Mouse (Mus musculus) skeletal muscle tissue, adult 2 months (tissue): ENCODE measurements around the gene Epha4.

Experiments
- DNase-seq: peaks from one replicate; pipeline ENCODE4 v3.0.0-alpha.2; 2012; ENCODE audit warnings: low read depth, low spot score

Epha4 gene

DNA sequence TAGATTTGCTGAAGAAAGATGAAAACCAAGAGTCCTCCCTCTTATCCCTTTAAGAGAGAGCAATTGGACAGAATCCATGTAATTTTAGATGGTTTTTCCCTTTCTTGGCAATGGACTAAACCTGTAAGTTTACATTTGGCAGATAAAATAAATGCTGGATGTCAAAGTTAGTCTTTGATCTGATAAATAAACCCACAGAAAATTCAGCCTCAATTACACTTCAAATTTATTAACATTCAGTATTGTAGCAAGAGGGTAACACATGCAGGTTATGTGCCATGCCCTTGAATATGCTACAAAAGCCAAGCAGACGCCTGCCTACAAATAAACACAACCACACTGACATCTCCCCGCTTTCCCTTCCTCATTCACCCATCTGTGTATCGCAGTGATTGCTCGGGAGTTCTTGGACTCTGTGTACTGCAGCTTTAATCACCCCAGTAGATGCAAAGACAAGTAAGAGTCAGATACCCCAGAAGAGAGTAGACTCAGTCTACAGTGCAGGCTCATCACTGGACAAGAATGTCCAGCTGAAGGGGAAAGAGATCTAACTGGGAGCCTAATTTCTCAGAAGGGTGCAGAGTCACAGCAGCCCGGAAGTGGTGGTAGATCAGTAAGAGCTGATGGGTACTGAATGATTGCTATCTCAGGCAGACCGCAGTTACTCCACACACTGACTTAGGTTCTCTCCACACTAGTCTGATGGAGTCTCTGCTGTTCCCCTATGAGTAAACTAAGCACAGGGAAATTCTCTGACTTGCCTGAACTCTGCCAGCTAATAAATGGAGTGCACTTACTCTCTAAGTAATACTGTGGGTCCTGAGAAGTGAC lies 29.9 kb downstream of the Epha4 start:
- DNase-seq, result no peak

DNA sequence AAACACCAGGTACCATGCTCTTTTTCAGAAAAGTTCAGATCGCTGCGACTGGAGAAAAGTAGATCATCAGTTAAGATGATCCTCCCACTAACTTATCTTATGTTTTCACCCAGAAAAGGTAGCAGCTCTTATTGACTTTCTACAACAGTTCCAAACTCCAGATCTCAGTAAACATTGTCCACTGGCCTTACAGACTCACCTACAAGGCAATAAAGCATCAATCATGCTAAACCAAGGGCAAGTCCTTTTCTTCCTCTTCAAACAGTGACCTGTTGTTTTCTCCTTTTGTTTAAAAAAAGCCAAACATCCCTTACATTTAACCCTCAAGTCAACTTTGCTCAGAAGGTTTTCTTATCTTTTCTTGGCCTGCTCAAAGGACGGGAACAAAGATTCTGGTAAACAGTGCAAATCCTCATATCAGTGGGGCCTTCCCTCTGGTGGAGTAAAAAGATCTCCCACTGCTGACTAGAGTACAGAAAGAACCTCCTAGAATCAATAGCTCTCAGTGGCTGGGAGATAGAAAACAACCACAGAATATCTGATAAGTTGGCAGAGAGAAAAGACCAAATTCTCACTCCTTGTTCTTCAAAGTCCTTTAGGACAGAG lies 39.0 kb downstream of the Epha4 start:
- no peak for DNase-seq

DNA sequence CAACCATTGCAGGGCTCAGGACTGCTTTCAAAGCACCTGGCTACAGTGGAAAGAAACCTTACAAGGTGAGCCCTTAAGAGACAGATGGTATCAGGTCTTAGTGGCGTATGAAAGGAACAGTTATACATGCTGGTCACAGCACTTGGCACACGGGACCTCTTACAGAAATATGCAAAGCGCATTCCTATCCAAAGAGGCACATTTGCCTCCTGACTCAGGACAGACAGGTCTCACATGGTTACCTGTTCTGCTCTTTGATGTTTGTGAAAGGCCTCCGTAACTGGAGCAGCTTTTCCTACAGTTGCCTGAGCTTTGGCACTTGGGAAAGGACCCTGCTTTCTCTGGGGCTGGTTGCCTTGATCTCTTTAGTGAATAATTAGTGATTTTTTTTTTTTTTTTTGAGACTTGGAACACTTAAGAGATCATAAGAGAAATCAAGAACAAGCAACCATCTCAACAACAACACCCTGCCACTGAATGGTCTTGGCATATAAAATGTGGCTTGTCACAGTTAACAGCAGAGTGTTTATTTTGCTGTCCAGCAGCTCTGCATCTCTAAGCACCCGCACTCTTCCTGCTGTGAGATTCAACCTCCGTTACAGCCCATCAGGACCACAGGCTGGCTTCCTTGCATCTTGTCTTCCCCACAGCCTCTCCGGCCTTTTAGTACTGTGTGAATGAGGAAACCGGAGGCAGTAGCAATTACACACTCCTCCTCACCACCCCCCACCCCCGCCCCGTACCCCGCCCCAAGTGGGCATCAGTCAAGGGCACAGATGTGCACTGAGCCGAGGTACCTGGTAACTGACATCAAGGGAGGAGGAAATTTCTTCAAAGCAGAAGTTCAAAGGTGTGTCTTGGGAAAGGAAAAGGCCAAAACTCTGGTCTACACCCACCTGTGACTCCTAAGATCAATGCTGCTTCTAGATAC lies 41.2 kb downstream of the Epha4 start:
- no peak for DNase-seq

DNA sequence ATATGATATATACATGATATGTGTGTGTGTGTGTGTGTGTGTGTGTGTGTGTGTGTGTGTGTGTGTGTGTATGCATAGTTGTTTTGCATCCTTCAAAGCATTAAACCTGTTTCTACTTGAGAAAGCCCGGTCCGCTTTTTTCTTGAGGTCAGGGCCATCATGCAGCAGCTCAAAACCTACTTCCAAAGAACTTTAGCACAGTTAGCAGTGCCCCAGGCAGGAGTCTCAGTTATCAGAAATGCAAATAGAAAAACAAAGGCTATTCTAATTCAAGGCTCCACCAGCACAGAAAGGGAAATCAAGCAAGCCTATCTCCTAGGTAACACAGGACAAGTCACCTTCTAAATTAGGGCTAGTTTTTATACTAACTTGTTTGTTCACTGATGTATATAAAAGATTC lies 42.3 kb downstream of the Epha4 start:
- no peak for DNase-seq

DNA sequence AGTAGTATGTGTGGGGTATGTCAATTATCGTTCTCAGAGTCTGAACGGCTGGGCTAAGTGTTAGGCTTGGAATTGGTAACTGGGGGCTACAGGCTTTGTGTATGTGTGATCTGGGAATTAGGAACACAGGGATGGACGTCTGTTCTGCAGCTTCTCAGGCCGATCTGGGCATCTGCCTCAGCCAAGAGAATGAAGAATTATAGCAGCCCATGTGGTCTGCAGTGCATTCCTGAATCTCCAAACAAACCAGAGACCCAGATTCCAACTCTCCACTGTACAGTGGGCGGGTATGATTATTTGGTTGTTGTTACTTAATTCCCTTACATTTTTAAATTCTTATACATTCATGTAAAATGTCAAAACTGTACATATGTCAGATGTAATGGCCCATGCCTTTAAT lies 43.4 kb downstream of the Epha4 start:
- no peak for DNase-seq

DNA sequence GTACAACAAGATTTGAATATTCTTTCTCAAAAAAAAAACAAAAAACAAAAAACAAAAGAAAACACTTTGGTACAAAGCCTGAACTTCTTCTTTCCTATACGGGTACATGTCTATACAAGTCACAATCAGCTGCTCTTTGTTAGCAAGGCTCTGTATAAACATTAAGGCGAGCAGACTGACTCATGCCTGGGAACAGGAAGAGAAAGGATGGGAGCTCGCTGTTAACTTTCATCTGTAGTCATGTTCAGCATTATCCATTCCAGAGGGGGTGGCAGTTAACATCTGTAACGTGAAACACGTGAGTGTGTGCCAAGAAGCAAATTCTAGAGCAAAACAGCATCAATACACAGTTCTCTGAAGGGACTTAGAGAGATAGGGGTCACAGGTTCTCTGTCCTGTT lies 43.9 kb downstream of the Epha4 start:
- no peak for DNase-seq

DNA sequence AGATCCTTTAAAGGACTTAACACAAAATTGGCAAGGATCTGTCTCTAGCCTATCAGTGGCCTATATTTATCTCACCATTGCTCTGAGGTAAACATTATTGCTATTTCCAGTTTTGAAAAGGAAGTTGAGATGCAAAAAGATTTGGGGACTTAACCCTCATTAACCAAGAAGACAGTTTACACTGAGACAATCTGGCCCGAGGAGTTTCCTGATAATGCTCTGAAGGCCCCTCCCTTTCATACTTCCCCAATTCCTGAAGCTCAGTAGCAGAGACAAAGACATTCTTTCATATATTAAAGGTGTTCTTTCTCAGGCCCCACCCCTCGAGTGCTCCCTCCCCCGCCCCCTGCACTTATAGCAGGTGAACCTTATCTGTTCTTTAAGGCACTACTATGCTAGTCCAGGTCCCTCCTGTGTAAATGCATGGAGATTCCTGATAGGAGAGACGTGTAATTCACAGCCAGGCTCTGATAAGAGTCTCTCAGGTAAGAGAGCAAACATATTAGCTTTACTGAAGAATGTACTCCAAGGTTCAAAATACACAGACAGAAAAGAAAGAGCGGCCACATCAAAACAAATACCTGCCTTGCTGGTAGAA lies 46.1 kb downstream of the Epha4 start:
- no peak for DNase-seq

DNA sequence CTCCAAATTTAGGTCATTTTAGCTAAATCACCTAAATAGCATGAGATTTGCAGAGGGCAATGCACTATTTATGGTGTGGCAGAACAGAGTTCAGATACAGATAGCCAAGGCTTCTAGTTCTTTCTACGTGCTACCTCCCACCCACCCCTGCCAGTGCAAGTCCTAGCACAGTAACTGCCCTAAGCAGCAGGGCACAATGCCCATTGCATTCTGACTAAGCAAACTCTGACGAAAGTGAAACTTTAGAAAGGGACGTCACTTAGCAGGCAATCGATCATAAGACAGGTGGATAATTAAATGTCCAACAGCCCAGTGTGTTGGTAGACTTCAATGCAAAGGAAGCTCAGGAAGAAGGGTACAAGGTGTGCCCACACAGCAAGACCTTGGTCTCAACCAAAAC lies 49.4 kb downstream of the Epha4 start:
- no peak for DNase-seq

DNA sequence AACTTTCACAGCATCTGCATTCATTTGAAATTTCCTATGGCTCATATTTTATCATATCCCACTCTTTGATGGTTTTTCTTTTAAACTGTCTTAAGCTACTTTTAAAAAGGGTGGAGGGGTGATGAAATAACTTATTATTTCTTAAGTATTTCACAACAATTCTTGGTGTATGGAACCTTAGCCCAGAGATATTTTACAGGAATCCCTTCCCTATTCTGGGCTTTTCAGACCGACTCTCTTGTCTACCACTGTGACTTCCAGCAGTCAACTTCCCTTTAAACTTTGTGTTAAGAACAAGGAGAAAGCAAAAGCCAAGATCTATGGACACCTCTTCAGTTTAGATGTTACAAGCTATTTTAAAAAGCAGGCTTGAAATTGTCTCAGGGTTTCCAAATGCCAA lies 50.8 kb downstream of the Epha4 start:
- DNase-seq, result no peak

DNA sequence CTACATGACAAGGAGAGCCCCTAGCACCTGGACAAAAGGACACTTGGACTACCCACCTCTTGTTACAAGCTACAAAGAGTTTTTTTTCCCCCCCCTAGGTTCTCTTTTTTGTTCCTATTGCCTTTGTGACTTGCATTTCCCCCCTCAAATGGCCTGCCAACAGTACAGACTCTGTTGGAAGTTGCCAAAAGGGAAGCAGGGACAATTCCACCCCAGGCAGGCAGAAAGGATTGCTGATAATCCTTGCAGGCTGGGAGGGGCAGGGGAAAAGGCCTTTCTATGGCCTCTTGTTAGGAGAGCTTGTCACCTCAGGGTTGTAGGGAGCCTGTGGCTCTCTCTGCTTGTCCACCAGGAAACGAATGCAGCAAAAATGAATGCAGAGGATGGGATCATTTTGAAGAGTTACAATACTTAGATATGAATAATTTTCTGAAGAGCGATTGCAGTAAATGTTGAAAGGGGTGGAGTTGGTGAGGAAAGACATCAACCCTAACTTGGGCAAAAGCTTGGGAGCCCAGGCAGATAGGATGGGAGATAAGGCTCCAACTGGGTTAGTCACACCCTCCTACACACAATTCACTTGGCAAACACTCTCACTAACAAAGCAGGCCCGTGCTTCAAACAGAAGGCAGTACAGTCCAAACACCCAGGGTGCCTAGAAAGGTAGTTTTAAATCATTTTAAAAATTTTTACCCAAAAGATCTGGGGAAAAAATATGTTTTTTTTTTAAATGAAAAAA lies 52.8 kb downstream of the Epha4 start:
- DNase-seq, result no peak

DNA sequence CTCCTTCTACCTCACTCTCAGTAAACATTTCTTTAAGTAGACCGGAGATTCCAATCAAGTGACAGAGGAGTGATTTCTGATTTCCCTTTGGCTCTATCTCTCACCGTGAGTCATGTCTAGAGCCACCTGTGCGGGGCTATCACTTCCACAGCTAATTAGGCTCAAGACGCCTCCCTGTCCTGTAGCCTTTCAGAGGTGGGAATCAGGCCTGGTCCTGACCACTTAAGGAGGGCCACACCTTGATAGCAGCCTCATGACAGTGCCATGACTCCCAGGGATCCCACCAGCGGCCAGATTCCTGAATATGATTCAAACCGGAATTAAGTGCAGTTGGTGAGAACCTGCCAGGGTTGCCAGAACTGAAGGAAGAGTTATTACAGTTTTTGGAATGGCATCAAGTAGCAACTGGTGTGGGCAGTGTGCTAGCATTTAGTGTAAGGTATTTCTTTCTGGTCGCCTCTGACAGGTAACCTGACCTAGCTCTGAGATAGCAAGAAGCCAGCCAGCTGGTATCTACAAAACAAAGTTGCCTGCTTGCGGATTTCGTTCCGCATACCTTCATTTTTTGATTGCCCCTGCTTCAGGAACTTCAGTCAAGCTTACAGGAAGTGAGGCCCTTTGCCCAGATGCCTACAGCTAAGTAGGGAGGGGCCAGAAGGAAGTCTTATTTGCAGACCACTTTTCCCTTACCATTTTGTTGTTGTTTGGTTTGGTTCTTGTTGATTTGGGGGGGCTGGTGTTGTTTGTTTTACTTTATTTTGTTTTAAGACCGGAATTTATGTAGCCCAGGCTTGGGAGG lies 53.9 kb downstream of the Epha4 start:
- DNase-seq, result no peak

DNA sequence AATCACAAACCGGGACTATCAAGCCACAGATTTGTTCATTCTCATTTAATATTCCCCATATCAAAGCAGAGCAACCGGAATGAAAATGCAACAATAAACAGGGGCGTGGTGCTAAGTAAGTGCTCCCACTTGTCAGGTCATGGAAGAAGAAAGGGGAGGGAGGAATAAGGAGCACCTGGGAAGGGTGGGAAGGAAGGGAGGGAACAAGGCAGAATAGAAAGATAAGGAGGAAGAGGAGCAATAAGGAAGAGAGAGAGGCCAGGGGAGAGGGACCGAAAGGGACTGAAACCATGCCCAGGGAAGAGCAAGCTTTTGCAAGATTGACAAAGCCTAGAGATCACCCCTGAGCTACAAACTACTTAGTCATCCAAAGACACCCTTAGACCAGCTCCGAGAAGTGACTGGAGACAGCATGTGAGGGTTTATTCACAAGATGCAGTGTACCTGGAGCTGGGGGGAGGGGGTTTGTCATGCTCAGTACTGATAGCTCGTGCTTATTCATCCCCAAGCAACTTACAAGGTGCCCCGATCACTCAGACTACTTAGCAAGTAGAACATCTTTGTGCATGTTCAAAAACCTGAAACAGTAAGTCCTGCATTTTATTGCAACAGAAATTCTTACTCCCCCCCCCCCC lies 56.0 kb downstream of the Epha4 start:
- no peak for DNase-seq

DNA sequence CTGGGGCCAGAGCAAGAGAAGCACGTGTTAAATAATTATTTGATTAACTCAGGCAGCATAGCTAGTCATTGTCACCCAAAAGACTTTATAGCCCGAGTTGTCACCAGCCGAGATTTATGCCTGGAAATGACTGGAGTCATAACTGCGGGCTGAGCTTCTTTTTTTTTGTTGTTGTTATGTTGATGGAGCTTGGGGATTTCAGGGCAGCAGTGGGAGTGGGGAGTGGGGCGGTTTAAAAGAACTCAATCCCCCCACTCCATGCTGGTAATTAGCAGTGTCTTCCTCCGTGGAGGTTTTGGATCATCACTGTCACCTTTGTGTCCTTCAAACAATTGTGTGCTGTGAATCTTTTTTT lies 57.5 kb downstream of the Epha4 start:
- DNase-seq, result no peak

DNA sequence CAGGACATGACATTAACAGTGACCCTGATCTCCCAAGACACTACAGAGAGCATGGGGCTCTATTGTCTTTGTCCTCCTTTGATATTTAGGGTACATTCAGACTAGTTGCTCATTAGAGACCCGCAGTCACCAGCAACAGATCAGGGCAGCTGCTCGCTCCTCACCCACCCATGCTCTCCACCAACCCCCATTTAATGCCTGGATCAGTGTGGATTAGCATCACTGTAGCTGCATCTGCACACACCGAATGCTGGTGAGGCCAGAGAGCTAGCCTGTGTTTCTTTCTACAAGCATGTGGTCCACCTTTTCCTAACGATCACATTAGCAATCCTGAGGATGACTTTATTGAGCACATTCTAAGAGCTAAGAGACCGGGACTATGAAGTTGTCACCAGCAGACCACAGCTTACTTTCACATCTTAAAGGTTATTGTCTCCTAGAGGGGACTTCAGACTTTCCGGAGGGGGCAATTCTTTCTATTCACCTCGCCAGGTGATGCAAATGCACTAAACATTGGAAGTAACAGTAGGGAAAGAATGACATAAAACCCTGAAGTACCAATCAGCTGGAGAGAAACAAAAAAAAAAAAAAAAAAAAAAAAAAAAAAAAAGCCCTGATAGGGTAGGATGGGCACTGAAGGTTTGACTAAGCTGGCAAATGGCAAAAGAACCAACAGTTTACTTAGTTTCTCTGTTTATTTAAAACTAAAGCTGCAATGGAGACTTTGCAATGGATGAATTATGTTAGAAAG lies 58.0 kb downstream of the Epha4 start:
- no peak for DNase-seq

DNA sequence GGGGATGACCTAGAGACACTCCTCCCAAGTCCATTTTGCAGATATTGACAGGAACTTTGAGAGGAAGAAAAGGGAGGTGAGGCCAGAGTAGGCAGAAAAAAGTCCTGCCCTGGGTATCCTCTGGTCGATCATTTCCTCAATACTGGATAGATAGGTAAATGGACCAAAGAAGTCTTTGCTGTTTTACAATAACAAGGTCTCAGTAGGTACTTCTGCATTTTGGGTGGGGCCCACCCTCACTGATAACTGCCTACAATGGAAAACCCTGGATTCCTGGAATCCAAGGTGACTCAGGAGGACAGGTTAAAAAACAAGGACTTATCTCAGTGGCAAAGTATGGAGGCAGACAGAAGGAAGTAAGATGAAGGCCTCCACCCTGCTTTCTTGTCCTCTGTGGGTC lies 61.1 kb downstream of the Epha4 start:
- DNase-seq, result no peak

DNA sequence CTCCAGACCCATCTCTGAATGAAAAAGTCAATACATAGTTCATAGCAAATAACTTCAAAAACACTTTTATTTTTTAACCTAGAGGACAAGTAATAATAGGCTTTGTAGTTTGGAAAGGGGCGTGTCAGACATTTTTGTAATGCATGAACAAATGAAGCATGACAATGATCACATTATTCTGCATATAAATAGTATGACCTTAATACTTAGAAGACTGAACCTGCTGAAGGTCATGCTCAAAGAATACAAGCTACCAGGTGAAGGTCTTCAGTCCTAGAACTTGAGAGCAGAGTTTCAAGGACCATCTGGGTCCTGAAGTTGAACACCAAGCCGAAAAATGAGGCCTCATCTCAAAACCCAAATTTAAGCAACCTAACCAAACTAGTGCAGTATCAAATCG lies 62.2 kb downstream of the Epha4 start:
- no peak for DNase-seq

DNA sequence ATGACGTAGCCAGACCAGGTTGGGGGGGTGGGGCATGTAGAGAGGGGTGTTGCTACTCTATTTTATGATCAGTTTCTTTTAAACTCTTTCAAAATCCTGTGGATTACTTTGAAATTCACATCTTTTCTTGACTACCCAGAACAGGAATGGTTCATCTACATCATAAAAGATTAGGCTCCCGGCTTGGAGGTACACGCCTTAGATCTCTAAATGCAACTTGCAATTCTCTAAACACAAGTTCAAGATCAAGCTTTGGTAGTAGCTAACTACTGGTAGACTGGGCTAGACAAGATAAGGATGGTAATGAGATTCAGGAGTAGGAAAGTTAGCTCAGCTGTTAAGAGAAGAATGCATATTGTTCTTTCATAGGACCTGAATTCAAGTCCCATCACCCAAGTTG lies 63.3 kb downstream of the Epha4 start:
- no peak for DNase-seq

DNA sequence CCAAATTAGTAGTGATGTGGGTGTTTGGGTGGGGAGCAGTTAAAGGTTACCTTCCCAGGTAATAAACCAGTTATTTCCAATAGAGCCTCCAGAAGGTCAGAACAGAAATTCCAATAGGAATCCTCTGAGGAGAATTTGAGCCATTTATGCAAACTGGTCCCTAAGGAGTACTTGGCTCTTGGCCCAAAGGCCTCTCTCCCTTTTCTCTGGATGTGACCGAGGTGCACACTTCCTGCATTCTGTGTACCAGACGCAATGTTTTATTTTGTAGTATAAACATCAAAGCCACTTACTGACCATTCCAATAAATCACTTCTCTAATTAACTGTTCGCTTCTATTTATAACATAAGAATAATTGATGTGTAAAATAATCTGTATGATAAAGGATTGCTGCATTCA lies 64.7 kb downstream of the Epha4 start:
- DNase-seq, result no peak

DNA sequence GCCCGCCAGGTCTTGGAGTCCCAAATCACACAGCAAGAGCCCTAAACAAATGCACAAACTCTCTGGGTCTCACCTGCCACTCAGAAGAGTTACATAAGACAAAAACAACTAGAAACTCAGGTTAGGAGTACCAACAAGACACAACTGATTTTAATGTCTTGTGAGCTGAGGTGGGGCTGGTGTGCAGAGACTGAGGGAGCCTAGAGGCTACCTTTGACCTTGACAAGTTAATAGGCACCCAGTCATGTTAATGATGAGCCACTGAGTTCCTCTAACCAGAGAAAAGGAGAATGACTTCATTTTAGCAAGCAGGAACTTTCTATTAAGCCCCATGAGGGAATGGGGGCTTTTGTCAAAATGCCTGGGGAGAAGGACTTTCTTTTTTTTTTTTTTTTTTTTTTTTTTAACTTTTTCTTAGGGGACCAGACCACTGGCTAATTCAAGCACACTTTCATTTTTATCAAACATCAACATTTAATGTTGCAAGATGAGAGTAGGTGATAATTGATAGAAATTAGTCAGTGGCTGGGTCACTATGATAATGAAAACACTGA lies 67.8 kb downstream of the Epha4 start:
- DNase-seq, result no peak
